Mouse (Mus musculus): ENCODE measurements around the gene Slc25a44.

DNA sequence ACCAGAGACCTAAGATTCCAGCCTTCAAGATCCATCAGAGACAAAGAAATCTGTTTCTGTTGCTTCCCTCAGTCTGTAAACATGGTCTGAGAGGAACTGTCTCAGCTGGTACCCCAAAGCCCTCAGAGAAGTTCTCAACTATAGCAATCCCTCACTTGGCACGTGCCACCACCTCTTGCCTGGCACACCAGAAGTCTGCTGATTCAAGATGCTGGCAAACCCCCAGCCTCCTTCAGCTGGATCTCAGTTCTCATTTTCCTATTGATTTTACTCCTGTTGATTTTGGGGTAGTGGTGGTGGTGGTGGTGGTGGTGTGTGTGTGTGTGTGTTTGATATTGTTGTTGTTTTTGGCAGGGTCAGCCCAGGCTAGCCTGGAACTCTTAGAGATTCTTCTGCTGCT is 48.6 kb upstream of the Slc25a44 start:
- TF ChIP-seq CTCF (IDR thresholded peaks at IDR 0.05; ENCODE audit: insufficient read depth, low read depth, low read length) (no peak), POLR2A (IDR thresholded peaks at IDR 0.05; ENCODE audit: insufficient read depth, low read depth, low read length) (no peak)

Measured in olfactory bulb, adult 2 months (tissue).